ENCODE assay signal across 10 mouse cellular contexts in the genomic region with DNA sequence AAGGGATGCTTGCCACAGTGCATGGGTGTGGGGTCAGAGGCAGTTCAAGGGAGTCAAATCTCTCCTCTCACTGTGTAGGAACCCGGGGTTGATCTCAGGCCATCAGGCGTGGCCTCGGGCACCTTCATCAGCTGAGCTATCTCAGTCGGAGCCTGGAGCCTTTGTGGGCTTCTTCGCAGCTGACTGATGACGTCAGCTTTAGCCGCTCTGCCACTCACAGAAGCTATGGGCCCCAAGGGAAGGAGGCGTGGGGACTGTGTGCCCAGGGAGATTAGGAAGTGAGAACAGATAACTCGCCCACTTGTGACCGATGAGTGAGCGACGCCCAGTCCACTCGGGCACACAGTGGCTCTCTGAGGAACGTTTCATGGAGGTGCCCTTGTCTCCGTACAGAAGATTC. TPM values are rescaled to one million over a fixed set of nuclear protein-coding genes. Genes with fewer than 3 reads are reported as not detected.
DNase-seq lines count a peak whose midpoint lies in the region; ATAC-seq and TF ChIP-seq lines count a peak whose summit lies in the region.
"Had no signal": no experiment of that assay in that cellular context is flagged by ENCODE, and none has a peak within 500 bp of the region (broad histone marks: within the 10 kb centered on the region; RNA-seq: fewer than 3 reads in every experiment).

No protein-coding gene starts in this region.

- H3K36me3 ChIP-seq in intestine, postnatal 0 days (ENCODE audit: control insufficient read depth, insufficient read depth): no peaks in the 10 kb centered on the region
- H3K36me3 ChIP-seq: limb, embryonic 13.5 days had no signal

- no peak overlapping the region for H3K4me3 ChIP-seq in intestine, postnatal 0 days (ENCODE audit: low read depth, low read length)
- H3K4me3 ChIP-seq in gastrocnemius, adult 2 months: no peak overlapping the region
- H3K4me3 ChIP-seq: limb, embryonic 13.5 days had no signal

- H3K4me1 ChIP-seq in intestine, postnatal 0 days (replicated peaks; ENCODE audit: control insufficient read depth, insufficient read depth, low read length): no peaks in the 10 kb centered on the region

- no peak overlapping the region for H3K9ac ChIP-seq in intestine, postnatal 0 days (ENCODE audit: low read depth, low read length)
- H3K9ac ChIP-seq: limb, embryonic 13.5 days had no signal

- H3K27me3 ChIP-seq in intestine, postnatal 0 days (replicated peaks; ENCODE audit: control insufficient read depth, insufficient read depth, low read length): no peaks in the 10 kb centered on the region

- 22% methylated on average over 15 of the region's 15 CpGs for WGBS in intestine, postnatal 0 days

- 0 out of 2 replicates have a peak overlapping the region, but pooled peaks have one; percentile 12 for H3K27ac ChIP-seq in intestine, postnatal 0 days (ENCODE audit: low read depth, low read length)
- no peak overlapping the region for H3K27ac ChIP-seq in gastrocnemius, adult 2 months
- H3K27ac ChIP-seq: hindbrain, postnatal 0 days; limb, embryonic 13.5 days had no signal

- no peaks in the 10 kb centered on the region for H3K9me3 ChIP-seq in intestine, postnatal 0 days (ENCODE audit: control insufficient read depth)
- H3K9me3 ChIP-seq: limb, embryonic 13.5 days had no signal

- intact Hi-C loops in gastrocnemius, adult 2 months (cut with DNase I): no loop called here

- peak overlapping the region; percentile 46 for H3K4me2 ChIP-seq in intestine, postnatal 0 days (replicated peaks; ENCODE audit: low read depth)
- H3K4me2 ChIP-seq: limb, embryonic 13.5 days had no signal

- no peak for TF ChIP-seq CTCF in intestine, postnatal 0 days (IDR thresholded peaks at IDR 0.05; ENCODE audit: low read depth)
- no peak for TF ChIP-seq CTCF in gastrocnemius, adult 2 months (IDR thresholded peaks at IDR 0.05)

- DNase-seq in ES-CJ7 (ENCODE audit: low read depth, low spot score): peak; percentile 71
- DNase-seq in c-Kit-negative CD71-positive TER-119-positive erythroid progenitor cells, embryonic 14.5 days (ENCODE audit: low read depth, low spot score): peak; percentile 37
- DNase-seq in gastrocnemius, adult 2 months: no peak
- DNase-seq in cerebellum, postnatal 10 days: no peak
- DNase-seq in left cerebral cortex, adult 11 months (ENCODE audit: low spot score): no peak
- DNase-seq: adrenal gland, postnatal 10 days had no signal

- ATAC-seq in intestine, postnatal 0 days: peak; percentile 52
- peak; percentile 49 for ATAC-seq in megakaryocyte-erythroid progenitor cell, adult 5-6 weeks (replicated peaks; ENCODE audit: low FRiP score, low TSS enrichment, poor library complexity, severe bottlenecking)
- ATAC-seq: hindbrain, postnatal 0 days had no signal

RNA-seq across cellular contexts. Expression of a gene that starts 2.8 kb away (rescaled TPM):
- 1.2 and 1.4 TPM in 2 replicates for polyA plus RNA-seq in intestine, postnatal 0 days (2015; fragmentation: Nextera tagmentation; extraction: Ambion mirVana)
- not detected in 2 replicates for total RNA-seq in megakaryocyte-erythroid progenitor cell, adult 5-6 weeks (2014; fragmentation: Nextera tagmentation)
- not detected in 2 replicates for total RNA-seq in megakaryocyte-erythroid progenitor cell, adult 5-6 weeks (2017)
- not detected for total RNA-seq in gastrocnemius, adult 2 months (2021)

Comparison
In these comparisons a context has a peak if more than half of its experiments do, and no peak if none do; other contexts are left out.
1. DNase-seq: peak in ES-CJ7 (single experiment) and c-Kit-negative CD71-positive TER-119-positive erythroid progenitor cells, embryonic 14.5 days (single experiment); none in gastrocnemius, adult 2 months (single experiment), cerebellum, postnatal 10 days (0 of 2) and left cerebral cortex, adult 11 months (single experiment).